Mouse (Mus musculus) testis, adult 2 months (tissue): Measurements from ENCODE around the gene Pex5l.

ENCODE experiments used
- CTCF ChIP-seq: fragments of 200-500 bp; IDR thresholded peaks from 2 replicates; pipeline ENCODE4 v1.5.1; 2012; ENCODE audit warnings: low read depth, mild to moderate bottlenecking, inconsistent platforms, low read length, moderate library complexity; ENCODE audit not compliant: control insufficient read depth, insufficient read depth, insufficient replicate concordance
- POLR2A ChIP-seq: fragments of 200-500 bp; IDR thresholded peaks from 2 replicates; pipeline ENCODE4 v1.6.1; 2012; ENCODE audit warnings: low read depth, mild to moderate bottlenecking, inconsistent platforms, low read length, moderate library complexity; ENCODE audit not compliant: control insufficient read depth

DNA sequence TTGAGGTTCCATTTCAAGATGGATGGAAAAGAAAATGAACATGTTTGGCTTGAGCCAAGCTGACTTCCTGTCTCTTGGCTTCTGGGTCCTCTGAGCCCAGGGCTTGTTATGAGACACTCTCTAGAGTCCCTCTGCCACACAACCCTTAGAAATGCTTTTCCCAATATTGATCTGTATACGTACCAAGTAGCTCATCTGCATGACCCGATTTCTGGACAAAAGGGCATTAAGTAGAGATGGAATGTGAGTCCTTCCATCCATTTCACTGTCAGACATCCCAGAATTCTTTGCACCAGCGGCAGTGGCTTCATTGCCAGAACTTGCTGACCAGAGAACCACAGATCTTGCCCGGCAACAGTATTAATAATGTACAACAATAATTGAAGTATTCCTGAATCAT is 61.3 kb downstream of the Pex5l start:
- TF ChIP-seq CTCF: no peak
- TF ChIP-seq POLR2A: no peak
